Mouse (Mus musculus) forebrain, embryonic 14.5 days (tissue): ENCODE measurements at regions not wholly inside any gene's neighbourhood (a gene's known extent, or its start where the extent isn't known, plus 50 kb on each side); places are given as distances from the start of the nearest gene placed in this dataset.
"Not testable (repeated sequence)": the region's sequence is repeated elsewhere in the genome, so short reads cannot be mapped to it uniquely, and the experiment has no call there.

Experiments
- ATAC-seq: fragments of 200-750 bp; cut with Nextera tagmentation; 2 replicates; pipeline ENCODE4 v1.8.0; 2017; ENCODE audit warnings: mild to moderate bottlenecking, moderate library complexity
- DNase-seq: peaks from one replicate; pipeline ENCODE4 v3.0.0-alpha.2; 2015; ENCODE audit warnings: low spot score
- H3K27ac ChIP-seq: fragments of 300-500 bp; sonication (generic); 2 replicates; pipeline ENCODE4 v1.5.1; 2014; ENCODE audit warnings: low read depth, mild to moderate bottlenecking, control low read depth, low read length, moderate library complexity
- H3K27me3 ChIP-seq: fragments of 300-500 bp; sonication (generic); replicated peaks from 2 replicates; pipeline ENCODE4 v1.6.1; 2014; ENCODE audit warnings: low read length, control low read depth, mixed read lengths; ENCODE audit not compliant: control insufficient read depth, insufficient read depth
- H3K36me3 ChIP-seq: fragments of 300-500 bp; sonication (generic); 2 replicates; pipeline ENCODE4 v1.6.1; 2014; ENCODE audit warnings: low read length, control low read depth; ENCODE audit not compliant: control insufficient read depth, insufficient read depth
- H3K4me1 ChIP-seq: fragments of 300-500 bp; sonication (generic); 2 replicates; pipeline ENCODE4 v1.6.1; 2014; ENCODE audit warnings: antibody characterized with exemption, low read length, control low read depth; ENCODE audit not compliant: control insufficient read depth, insufficient read depth
- H3K4me2 ChIP-seq: fragments of 300-500 bp; sonication (generic); 2 replicates; pipeline ENCODE4 v1.6.1; 2014; ENCODE audit warnings: mild to moderate bottlenecking, control low read depth, low read length
- H3K4me3 ChIP-seq: fragments of 300-500 bp; sonication (generic); 2 replicates; pipeline ENCODE4 v1.5.1; 2014; ENCODE audit warnings: low read depth, low read length, control low read depth
- H3K9ac ChIP-seq: fragments of 300-500 bp; sonication (generic); 2 replicates; pipeline ENCODE4 v1.6.1; 2014; ENCODE audit warnings: mild to moderate bottlenecking, low read length, control low read depth, moderate library complexity
- H3K9me3 ChIP-seq: fragments of 300-500 bp; sonication (generic); replicated peaks from 2 replicates; pipeline ENCODE4 v1.6.1; 2016; ENCODE audit warnings: low read length, control low read depth, mixed read lengths; ENCODE audit not compliant: control insufficient read depth
- WGBS: fragments of 180-500 bp; shearing (Covaris S2); extraction: QIAGEN DNeasy Blood & Tissue Kit; methylation state at CpG from one replicate; pipeline ENCODE4 v1.1.7; 2014; 5-methylcytosine and 5-hydroxymethylcytosine counted together

GRCm38 (mm10) chr14:88092967-88093366 lies 378.2 kb downstream of the Pcdh20 start:
- ATAC-seq (peak; percentile 88), DNase-seq (peak; percentile 75)
- H3K4me3 ChIP-seq: no peak overlapping the region
- no peaks in the 10 kb centered on the region for H3K36me3 ChIP-seq
- no peak overlapping the region for H3K9ac ChIP-seq
- H3K27me3 ChIP-seq: no peaks in the 10 kb centered on the region
- H3K9me3 ChIP-seq: no peaks in the 10 kb centered on the region
- H3K27ac ChIP-seq: no peak overlapping the region
- H3K4me1 ChIP-seq: no peaks in the 10 kb centered on the region
- H3K4me2 ChIP-seq: no peak overlapping the region
- WGBS: 8% methylated on average over 2 of the region's 2 CpGs

- Histone ChIP-seq H3K27me3 (no peaks in the 10 kb centered on the region), H3K9me3 (no peaks in the 10 kb centered on the region), H3K4me1 (no peaks in the 10 kb centered on the region), H3K27ac (no peak overlapping the region), H3K4me2 (no peak overlapping the region), H3K36me3 (no peaks in the 10 kb centered on the region), H3K9ac (no peak overlapping the region), H3K4me3 (no peak overlapping the region)
- ATAC-seq (no peak), DNase-seq (peak; percentile 6)
- 93% methylated on average over 3 of the region's 3 CpGs for WGBS
Observed at GRCm38 (mm10) chr14:88084854-88085253, 386.3 kb downstream of the Pcdh20 start.

- no peak for ATAC-seq
- H3K9ac ChIP-seq: no peak overlapping the region
- H3K36me3 ChIP-seq: no peaks in the 10 kb centered on the region
- DNase-seq: no peak
- no peak overlapping the region for H3K4me3 ChIP-seq
- H3K9me3 ChIP-seq: no peaks in the 10 kb centered on the region
- 79% methylated on average over 5 of the region's 5 CpGs for WGBS
- H3K27me3 ChIP-seq: no peaks in the 10 kb centered on the region
- H3K4me1 ChIP-seq: no peaks in the 10 kb centered on the region
- H3K4me2 ChIP-seq: no peak overlapping the region
- H3K27ac ChIP-seq: no peak overlapping the region
Observed at GRCm38 (mm10) chr14:88072880-88073468, 398.2 kb downstream of the Pcdh20 start.

GRCm38 (mm10) chr14:88047586-88047985 lies 423.6 kb downstream of the Pcdh20 start:
- not testable (repeated sequence) for H3K27ac ChIP-seq, H3K4me3 ChIP-seq, H3K36me3 ChIP-seq, H3K27me3 ChIP-seq, H3K4me1 ChIP-seq, ATAC-seq, H3K9me3 ChIP-seq, DNase-seq, H3K9ac ChIP-seq, H3K4me2 ChIP-seq
- 85% methylated on average over 3 of the region's 3 CpGs for WGBS

GRCm38 (mm10) chr14:88013882-88014281 lies 457.3 kb downstream of the Pcdh20 start:
- 77% methylated on average over 2 of the region's 2 CpGs for WGBS
- H3K27me3 ChIP-seq: no peaks in the 10 kb centered on the region
- no peak overlapping the region for H3K4me2 ChIP-seq
- H3K27ac ChIP-seq: no peak overlapping the region
- DNase-seq (no peak), ATAC-seq (no peak)
- H3K9ac ChIP-seq: no peak overlapping the region
- no peaks in the 10 kb centered on the region for H3K9me3 ChIP-seq
- no peak overlapping the region for H3K4me3 ChIP-seq
- no peaks in the 10 kb centered on the region for H3K4me1 ChIP-seq
- no peaks in the 10 kb centered on the region for H3K36me3 ChIP-seq

GRCm38 (mm10) chr14:88013186-88013585 lies 458.0 kb downstream of the Pcdh20 start:
- no peak overlapping the region for H3K4me3 ChIP-seq
- H3K4me1 ChIP-seq: no peaks in the 10 kb centered on the region
- no peaks in the 10 kb centered on the region for H3K36me3 ChIP-seq
- ATAC-seq: no peak
- no peak overlapping the region for H3K9ac ChIP-seq
- H3K27me3 ChIP-seq: no peaks in the 10 kb centered on the region
- H3K27ac ChIP-seq: no peak overlapping the region
- H3K4me2 ChIP-seq: no peak overlapping the region
- no peak for DNase-seq
- H3K9me3 ChIP-seq: no peaks in the 10 kb centered on the region
- 90% methylated on average over 3 of the region's 3 CpGs for WGBS

- no peak for ATAC-seq
- Histone ChIP-seq H3K9ac (no peak overlapping the region), H3K27ac (no peak overlapping the region), H3K4me2 (no peak overlapping the region), H3K9me3 (no peaks in the 10 kb centered on the region), H3K27me3 (no peaks in the 10 kb centered on the region), H3K4me3 (no peak overlapping the region), H3K4me1 (no peaks in the 10 kb centered on the region), H3K36me3 (no peaks in the 10 kb centered on the region)
- DNase-seq: peak; percentile 58
- WGBS: 57% methylated on average over 2 of the region's 2 CpGs
Observed at GRCm38 (mm10) chr14:87996561-87996960, 474.6 kb downstream of the Pcdh20 start.
